Mouse (Mus musculus): ENCODE measurements around the gene Btbd35f29.
"Not testable (repeated sequence)": the region's sequence is repeated elsewhere in the genome, so short reads cannot be mapped to it uniquely, and the experiment has no call there.

Gene Btbd35f29

GRCm38 (mm10) chrX:31117374-31117773 lies at the start of gene Btbd35f29:
Btbd35f29 (plus strand) TSS chrX:31117674.
- not testable (repeated sequence) for DNase-seq (ENCODE audit: low read depth, low spot score)

GRCm38 (mm10) chrX:31141416-31141815 lies 23.9 kb downstream of the Btbd35f29 start:
- DNase-seq (ENCODE audit: low read depth, low spot score): not testable (repeated sequence)

- DNase-seq (ENCODE audit: low read depth, low spot score): not testable (repeated sequence)
Measured at GRCm38 (mm10) chrX:31145144-31145543, 27.7 kb downstream of the Btbd35f29 start.

GRCm38 (mm10) chrX:31145835-31146234 lies 28.4 kb downstream of the Btbd35f29 start:
- DNase-seq (ENCODE audit: low read depth, low spot score): not testable (repeated sequence)

GRCm38 (mm10) chrX:31158534-31159085 lies 41.1 kb downstream of the Btbd35f29 start:
- DNase-seq (ENCODE audit: low read depth, low spot score): not testable (repeated sequence)

GRCm38 (mm10) chrX:31159450-31160322 lies 42.2 kb downstream of the Btbd35f29 start:
- DNase-seq (ENCODE audit: low read depth, low spot score): not testable (repeated sequence)

DNA sequence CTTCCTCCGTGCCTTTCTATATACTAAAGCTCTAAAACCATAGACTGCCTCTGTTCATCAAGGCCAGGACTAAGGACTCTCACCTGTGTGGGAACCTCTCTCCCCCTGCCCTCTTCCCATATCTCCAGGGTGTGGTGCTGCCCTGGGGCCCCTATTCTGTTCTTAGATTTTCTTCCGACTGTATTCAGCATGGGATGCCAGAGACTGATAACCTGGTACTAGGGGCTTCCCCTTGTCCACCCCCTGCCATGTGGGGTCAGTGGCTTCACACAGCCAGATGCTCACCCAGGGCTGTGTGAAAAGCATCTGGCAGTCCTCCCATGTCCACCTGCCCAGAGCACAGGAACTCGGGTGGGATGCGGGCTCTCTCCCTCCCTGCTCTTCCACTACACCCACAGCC lies 43.1 kb downstream of the Btbd35f29 start:
- DNase-seq (ENCODE audit: low read depth, low spot score): not testable (repeated sequence)

- not testable (repeated sequence) for DNase-seq (ENCODE audit: low read depth, low spot score)
Measured at GRCm38 (mm10) chrX:31162638-31163037, 45.2 kb downstream of the Btbd35f29 start.

DNA sequence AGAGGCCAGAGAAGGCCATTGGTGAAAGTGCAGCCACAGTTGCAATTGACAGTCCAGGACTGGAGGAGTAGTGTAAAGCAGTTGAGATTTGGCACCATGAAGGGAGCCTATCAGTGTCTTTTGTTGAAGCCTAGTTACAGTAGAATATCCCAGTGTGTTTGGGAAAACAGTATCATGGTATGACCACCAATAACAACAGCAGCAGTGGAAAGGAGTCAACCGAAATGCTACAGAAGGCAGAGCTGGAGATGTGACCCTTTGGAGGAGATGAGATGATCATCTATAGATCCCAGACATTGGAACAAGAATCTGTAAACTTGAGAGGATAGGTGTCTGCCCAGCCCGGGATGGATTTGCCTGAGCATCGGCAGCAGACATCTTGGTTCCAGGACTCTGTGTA lies 47.7 kb downstream of the Btbd35f29 start:
- DNase-seq (ENCODE audit: low read depth, low spot score): not testable (repeated sequence)

All from CD4-positive helper T cell, adult 2 months (primary cell).